Mouse (Mus musculus): ENCODE measurements around the gene Apex2.
"Not testable (repeated sequence)": the region's sequence is repeated elsewhere in the genome, so short reads cannot be mapped to it uniquely, and the experiment has no call there.

Apex2 gene

GRCm38 (mm10) chrX:150508696-150509095 lies 81.0 kb downstream of the Apex2 start:
- no peak for DNase-seq (ENCODE audit: low read depth, low spot score)

GRCm38 (mm10) chrX:150487811-150488210 lies 101.9 kb downstream of the Apex2 start:
- not testable (repeated sequence) for DNase-seq (ENCODE audit: low read depth, low spot score)

- DNase-seq (ENCODE audit: low read depth, low spot score), result not testable (repeated sequence)
Observed at GRCm38 (mm10) chrX:150486314-150487030, 103.2 kb downstream of the Apex2 start.

GRCm38 (mm10) chrX:150477854-150478780 lies 111.6 kb downstream of the Apex2 start:
- peak; percentile 88 for DNase-seq (ENCODE audit: low read depth, low spot score)

- no peak for DNase-seq (ENCODE audit: low read depth, low spot score)
Observed at GRCm38 (mm10) chrX:150471416-150471815, 118.3 kb downstream of the Apex2 start.
